Mouse (Mus musculus) stomach, postnatal 0 days (tissue): ENCODE measurements at regions not wholly inside any gene's neighbourhood (a gene's known extent, or its start where the extent isn't known, plus 50 kb on each side); places are given as distances from the start of the nearest gene placed in this dataset.

Experiments used
- CTCF ChIP-seq: IDR thresholded peaks from 2 replicates; pipeline ENCODE4 v1.5.1; 2016; ENCODE audit warnings: antibody characterized with exemption, low read depth, mild to moderate bottlenecking, moderate library complexity
- EP300 ChIP-seq: optimal IDR thresholded peaks from 2 replicates; pipeline ENCODE3; 2016; ENCODE audit warnings: antibody characterized with exemption

DNA sequence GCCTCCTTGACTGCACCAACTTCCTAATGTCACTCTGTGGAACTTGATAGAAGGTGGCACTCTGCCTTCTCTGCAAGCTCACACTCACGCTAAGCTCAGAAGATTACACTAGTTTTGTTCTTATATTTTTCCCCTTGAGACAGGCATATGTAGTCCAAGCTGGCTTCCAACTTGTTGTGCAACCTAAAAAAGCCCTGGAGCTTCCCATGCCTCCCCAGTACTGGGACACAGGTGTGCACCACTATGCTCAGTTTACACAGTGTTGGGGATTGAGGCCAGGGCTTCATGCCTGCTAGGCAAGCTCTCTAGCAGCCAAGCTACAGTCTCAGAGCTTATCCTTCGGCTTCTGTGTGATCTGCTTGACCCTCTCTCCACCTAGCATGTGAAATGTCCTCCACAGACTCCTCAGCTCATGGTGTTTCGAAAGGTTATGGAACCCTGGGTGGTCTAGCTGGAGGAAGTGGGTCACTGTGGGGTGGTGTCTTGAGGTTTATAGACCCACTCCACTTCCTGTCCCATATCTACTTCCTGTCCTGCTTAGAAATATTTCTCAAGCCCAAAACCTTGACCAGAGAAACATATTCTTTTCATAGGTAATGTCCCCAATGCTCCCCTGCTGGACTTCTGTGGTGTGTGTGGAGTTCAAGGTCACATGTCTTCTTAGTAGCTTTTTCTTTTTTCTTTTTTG, 54.6 kb upstream of the Runx1 start:
- no peak for TF ChIP-seq CTCF
- no peak for TF ChIP-seq EP300
